Mouse (Mus musculus): Measurements from ENCODE around the gene Acsbg2.

Acsbg2 gene

DNA sequence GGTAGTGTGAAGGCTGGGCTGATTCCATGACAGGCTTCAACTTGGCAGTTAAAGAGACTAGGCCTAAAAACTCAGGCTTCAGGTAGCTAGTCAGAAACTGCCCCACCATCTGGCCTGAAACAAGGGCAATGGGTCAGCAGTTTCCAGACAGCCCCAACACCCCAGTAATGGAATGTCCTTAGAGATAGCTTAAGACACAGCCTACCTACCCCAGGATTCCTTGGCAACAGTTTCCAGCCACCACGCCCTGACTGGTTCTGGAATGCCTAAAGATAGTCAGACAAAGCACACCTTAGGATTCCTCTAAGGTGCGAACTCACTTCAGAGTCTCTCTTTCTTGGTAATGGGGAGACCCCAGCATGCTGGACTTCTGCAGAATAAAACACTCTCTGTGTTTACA is 51.9 kb downstream of the Acsbg2 start:
- no peak for DNase-seq (ENCODE audit: low spot score)

- no peak for DNase-seq (ENCODE audit: low spot score)
These were observed 54.5 kb downstream of the Acsbg2 start for GRCm38 (mm10) chr17:56819694-56820111.

- no peak for DNase-seq (ENCODE audit: low spot score)
These were observed 55.2 kb downstream of the Acsbg2 start for GRCm38 (mm10) chr17:56819032-56819545.

GRCm38 (mm10) chr17:56818067-56818636 is 56.1 kb downstream of the Acsbg2 start:
- no peak for DNase-seq (ENCODE audit: low spot score)

DNA sequence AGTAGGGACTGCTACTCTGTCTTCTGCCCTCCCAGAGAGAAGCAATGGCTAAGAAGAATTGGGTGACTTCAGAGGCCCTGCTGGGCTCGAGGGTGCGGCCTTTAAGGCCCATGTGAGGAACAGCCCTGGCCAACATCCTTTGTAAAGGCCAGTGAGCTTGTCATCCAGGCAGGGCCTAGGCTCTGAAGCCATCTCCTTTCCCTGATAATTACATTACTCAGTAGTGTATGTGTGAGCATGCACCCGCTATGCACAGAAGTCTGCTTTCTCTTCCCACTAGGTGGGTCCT is 59.2 kb downstream of the Acsbg2 start:
- DNase-seq (ENCODE audit: low spot score): peak; percentile 60

DNA sequence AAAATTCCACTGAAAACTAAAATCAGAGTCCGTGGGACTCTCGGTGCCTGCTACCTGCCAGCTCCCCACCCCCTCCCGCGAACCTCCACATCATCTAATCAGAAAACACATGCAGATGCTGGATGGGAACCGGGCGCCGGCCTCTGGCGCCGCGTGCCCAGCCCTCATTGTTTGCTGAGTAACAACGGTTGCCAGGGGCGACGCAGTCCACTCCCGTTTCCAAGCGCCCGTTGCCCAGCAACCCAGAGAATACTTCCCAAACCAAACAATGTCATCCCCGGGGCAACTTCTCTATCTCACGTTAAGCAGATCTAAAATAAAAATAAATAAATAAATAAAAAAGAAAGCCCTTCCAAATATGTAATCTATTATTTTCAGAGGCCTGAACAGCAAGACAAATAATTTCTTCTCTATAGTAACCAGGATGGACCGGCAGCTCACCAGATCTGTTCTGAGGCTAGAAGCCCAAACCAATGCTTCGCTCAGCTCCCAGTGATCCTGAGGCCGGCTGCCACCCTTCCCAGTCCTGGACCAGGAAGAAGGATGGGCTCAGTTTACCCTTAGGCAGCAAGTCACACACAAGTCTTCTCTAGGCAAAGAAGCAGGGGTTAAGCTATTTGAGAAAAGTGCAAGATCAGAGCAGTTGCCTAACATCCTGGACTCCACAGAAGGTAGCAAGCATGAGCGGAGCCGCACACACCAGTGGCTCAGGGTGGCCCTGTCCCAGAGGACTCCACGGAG is 59.8 kb downstream of the Acsbg2 start:
- DNase-seq (ENCODE audit: low spot score): peak; percentile 98

- DNase-seq (ENCODE audit: low spot score): peak; percentile 100
These were observed 64.0 kb downstream of the Acsbg2 start for GRCm38 (mm10) chr17:56810245-56810644.

GRCm38 (mm10) chr17:56808518-56808917 is 65.7 kb downstream of the Acsbg2 start:
- peak; percentile 91 for DNase-seq (ENCODE audit: low spot score)

GRCm38 (mm10) chr17:56805784-56806183 is 68.5 kb downstream of the Acsbg2 start:
- peak; percentile 68 for DNase-seq (ENCODE audit: low spot score)

GRCm38 (mm10) chr17:56804952-56805351 is 69.3 kb downstream of the Acsbg2 start:
- no peak for DNase-seq (ENCODE audit: low spot score)

- no peak for DNase-seq (ENCODE audit: low spot score)
These were observed 72.2 kb downstream of the Acsbg2 start for GRCm38 (mm10) chr17:56802065-56802464.

- DNase-seq (ENCODE audit: low spot score): no peak
These were observed 75.0 kb downstream of the Acsbg2 start for GRCm38 (mm10) chr17:56799276-56799675.

- DNase-seq (ENCODE audit: low spot score): no peak
These were observed 80.5 kb downstream of the Acsbg2 start for GRCm38 (mm10) chr17:56793614-56794319.

Measured in MN1 (cell line).